Mouse (Mus musculus) macrophage (primary cell): Measurements from ENCODE around the gene Ascl4. TPM values are rescaled to one million over a fixed set of nuclear protein-coding genes. Genes with fewer than 3 reads are reported as not detected.
A peak's percentile ranks its signal among the peaks of the same experiment; 100 is the strongest.

Source experiments
- H3K27ac ChIP-seq: fragments of 350-480 bp; formaldehyde crosslinking; 2 replicates; pipeline ENCODE4 v1.9.0; 2021
- H3K36me3 ChIP-seq: fragments of 350-480 bp; formaldehyde crosslinking; 2 replicates; pipeline ENCODE4 v1.9.0; 2021; ENCODE audit errors: inconsistent target
- H3K4me3 ChIP-seq: fragments of 350-480 bp; formaldehyde crosslinking; 2 replicates; pipeline ENCODE4 v1.9.0; 2021; ENCODE audit errors: inconsistent target
- H3K79me2 ChIP-seq: fragments of 350-480 bp; formaldehyde crosslinking; 2 replicates; pipeline ENCODE4 v1.9.0; 2021; ENCODE audit errors: inconsistent target
- WGBS: methylation state at CpG from one replicate; pipeline ENCODE4 v1.1.7; 2026; ENCODE audit warnings: inconsistent platforms; ENCODE audit not compliant: missing documents; 5-methylcytosine and 5-hydroxymethylcytosine counted together
- polyA plus RNA-seq: library from polyadenylated mRNA; stranded (reverse); fragments of 250-400 nt; gene quantifications from 3 replicates; pipeline ENCODE4 v1.2.4, GENCODE M21; 2018; ENCODE audit warnings: inconsistent platforms

The Ascl4 gene
- polyA plus RNA-seq, 1 experiment from 2014 or later: not detected

- 0% methylated on average over 35 of the region's 38 CpGs for WGBS
- H3K36me3 ChIP-seq: peaks cover 13% of the 10 kb centered on the region; the same call in 1 of the 2 replicates
Measured at GRCm38 (mm10) chr10:85957464-85957950, 30.0 kb downstream of the Ascl4 start, which contains the start of gene Rtcb. Gene Rtcb (minus strand): TSS chr10:85957823.

GRCm38 (mm10) chr10:85962897-85963296, 35.4 kb downstream of the Ascl4 start:
- no peaks in the 10 kb centered on the region for H3K79me2 ChIP-seq
- no peaks in the 10 kb centered on the region for H3K36me3 ChIP-seq
- 94% methylated on average over 8 of the region's 9 CpGs for WGBS
- H3K4me3 ChIP-seq: no peak overlapping the region
- no peak overlapping the region for H3K27ac ChIP-seq

More at GRCm38 (mm10) chr10:85957464-85957950, 30.0 kb downstream of the Ascl4 start, which contains the start of gene Rtcb:
- Histone ChIP-seq H3K4me3 (peak within 1 kb of the TSS; percentile 82), H3K27ac (peak within 1 kb of the TSS; percentile 28), H3K79me2 (peaks cover 36% of the 10 kb centered on the region)

DNA sequence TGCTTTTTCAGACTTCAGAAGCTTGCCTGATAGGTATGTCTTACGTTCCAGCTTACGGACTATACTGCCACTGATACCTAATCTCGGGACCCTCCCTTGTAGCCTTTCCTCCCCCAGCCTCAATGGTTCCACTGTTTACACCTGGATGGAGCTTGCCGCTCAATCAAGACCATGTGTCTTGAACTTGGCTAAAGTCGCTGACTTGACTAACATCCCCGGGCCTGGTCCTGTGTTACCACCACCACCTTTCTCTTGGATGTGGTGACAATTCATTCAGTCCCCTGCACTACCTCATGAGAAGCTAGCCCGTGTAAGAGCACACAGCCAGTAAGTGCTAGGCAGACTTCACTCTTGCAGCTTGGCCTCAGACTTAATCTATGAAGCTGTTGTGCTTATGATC, 36.8 kb downstream of the Ascl4 start:
- no peaks in the 10 kb centered on the region for H3K36me3 ChIP-seq
- no peak overlapping the region for H3K4me3 ChIP-seq
- WGBS: 98% methylated on average over 7 of the region's 7 CpGs
- no peaks in the 10 kb centered on the region for H3K79me2 ChIP-seq
- no peak overlapping the region for H3K27ac ChIP-seq

DNA sequence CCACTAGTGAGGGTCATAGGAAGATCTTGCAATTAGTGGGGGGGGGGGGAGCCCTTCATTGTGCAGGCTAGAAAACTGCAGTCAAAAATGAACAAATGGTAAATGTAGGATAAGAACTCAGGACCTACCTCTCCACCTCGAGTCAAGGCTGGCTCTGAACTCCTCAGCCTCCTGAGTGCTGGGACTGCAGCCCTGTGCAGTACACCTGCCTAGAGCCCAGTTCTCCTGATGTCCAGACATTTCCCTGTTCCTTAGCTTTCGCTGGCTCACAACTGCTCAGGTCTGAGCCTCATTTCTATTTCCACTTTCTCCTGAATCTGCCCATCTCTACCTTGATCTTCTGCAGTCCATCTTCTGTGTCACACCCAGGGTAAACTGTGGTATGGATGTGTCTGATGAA, 39.0 kb downstream of the Ascl4 start:
- no peak overlapping the region for H3K27ac ChIP-seq
- no peak overlapping the region for H3K4me3 ChIP-seq
- no peaks in the 10 kb centered on the region for H3K36me3 ChIP-seq
- WGBS: 87% methylated on average over 2 of the region's 2 CpGs
- no peaks in the 10 kb centered on the region for H3K79me2 ChIP-seq

DNA sequence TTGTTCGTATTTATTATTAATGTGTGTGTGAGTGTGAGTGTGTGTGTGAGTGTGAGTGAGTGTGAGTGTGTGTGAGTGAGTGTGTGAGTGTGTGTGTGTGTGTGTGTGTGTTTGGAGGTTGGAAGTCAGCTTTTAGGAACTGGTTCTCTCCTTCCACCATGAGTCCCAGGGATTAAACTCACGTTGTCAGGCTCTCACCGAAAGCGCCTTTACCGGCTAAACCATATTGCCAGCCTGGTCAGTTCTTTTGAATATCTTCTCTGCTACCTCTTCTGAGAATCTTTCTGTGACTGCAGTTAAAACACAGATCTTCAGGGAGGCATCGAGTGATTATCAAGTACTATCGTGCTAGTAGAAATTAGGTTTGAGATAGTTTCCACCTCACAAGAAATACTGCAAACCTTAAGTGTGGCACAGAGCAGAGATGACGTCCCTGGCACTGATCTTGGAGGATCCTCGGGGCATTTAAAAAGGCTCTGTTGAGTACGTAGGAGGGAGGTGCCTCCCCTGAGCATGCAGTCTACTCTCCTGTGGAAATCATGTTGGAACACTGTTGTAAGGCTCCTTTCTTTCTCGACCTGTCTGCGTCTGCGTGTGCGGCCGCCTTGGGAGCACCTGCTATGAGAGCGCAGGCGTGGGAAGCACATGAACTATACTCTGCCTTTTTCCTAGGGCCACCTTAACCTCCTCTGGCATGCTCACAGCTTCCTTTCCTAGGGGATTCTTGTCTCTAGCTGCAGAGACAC, 40.1 kb downstream of the Ascl4 start:
- WGBS: 82% methylated on average over 16 of the region's 17 CpGs
- no peak overlapping the region for H3K4me3 ChIP-seq
- H3K36me3 ChIP-seq: no peaks in the 10 kb centered on the region
- no peaks in the 10 kb centered on the region for H3K79me2 ChIP-seq
- H3K27ac ChIP-seq: no peak overlapping the region

DNA sequence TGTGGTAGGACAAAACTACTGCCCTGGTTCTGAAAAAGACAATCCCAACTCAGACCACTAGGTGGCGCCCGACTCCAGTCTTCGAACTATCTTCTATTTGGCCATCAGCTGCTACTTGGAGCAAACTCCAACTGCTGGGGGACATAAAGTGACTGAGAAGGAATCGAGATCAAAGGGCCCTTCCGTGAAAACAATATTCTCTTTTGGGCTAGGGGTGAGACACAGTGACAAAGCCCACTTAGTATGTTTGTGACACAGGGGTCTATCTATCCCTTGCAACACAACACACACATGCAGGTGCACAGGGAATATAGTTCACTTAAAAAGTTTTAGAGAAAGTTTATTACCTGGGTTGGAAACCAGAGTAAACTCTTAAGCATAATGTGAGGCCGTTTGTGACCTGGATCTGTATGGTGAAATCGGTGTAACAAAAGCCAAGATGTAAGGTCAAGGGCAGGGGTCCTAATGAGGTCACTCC, 40.7 kb downstream of the Ascl4 start:
- H3K36me3 ChIP-seq: no peaks in the 10 kb centered on the region
- H3K27ac ChIP-seq: no peak overlapping the region
- no peaks in the 10 kb centered on the region for H3K79me2 ChIP-seq
- H3K4me3 ChIP-seq: no peak overlapping the region
- 14% methylated on average over 7 of the region's 7 CpGs for WGBS

GRCm38 (mm10) chr10:85968731-85969130, 41.2 kb downstream of the Ascl4 start:
- H3K79me2 ChIP-seq: no peaks in the 10 kb centered on the region
- H3K27ac ChIP-seq: no peak overlapping the region
- 80% methylated on average over 1 of the region's 2 CpGs for WGBS
- no peak overlapping the region for H3K4me3 ChIP-seq
- no peaks in the 10 kb centered on the region for H3K36me3 ChIP-seq

DNA sequence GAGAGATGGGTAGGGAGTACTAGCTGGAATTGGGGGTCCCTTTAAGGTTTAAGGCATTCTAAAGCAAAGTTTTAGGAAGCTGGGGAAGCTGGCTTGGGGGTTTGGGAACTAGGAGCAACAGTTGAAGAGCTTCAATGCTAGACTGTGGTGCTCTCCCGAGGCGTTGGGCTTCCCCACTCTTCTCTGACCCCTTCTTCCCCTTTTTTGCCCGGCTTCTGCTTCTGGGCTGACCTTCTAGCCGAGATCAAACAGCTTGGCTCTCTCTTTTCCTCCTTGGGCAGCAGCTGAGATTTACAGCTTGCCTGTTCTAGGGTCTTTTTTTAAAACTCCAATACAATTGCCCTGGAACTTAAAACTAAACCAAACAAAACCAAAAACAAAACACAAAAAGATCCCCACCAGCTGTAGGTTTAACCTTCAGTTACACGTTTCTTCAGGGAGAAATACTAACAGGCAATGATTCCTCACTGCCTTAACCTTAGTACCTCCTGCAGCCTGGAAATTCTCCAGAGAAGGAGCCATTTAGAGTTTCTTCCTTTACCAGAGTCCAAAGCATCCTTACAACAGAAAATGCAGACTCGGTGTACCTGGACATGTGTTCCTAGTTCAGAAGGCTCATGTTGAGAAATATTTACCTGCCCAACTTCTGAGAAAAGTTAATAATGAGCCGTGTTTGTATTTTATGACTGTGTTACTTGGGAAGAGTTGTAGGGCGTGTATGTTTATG, 42.6 kb downstream of the Ascl4 start:
- WGBS: 40% methylated on average over 8 of the region's 8 CpGs
- H3K79me2 ChIP-seq: no peaks in the 10 kb centered on the region
- H3K4me3 ChIP-seq: no peak overlapping the region
- no peak overlapping the region for H3K27ac ChIP-seq
- no peaks in the 10 kb centered on the region for H3K36me3 ChIP-seq

DNA sequence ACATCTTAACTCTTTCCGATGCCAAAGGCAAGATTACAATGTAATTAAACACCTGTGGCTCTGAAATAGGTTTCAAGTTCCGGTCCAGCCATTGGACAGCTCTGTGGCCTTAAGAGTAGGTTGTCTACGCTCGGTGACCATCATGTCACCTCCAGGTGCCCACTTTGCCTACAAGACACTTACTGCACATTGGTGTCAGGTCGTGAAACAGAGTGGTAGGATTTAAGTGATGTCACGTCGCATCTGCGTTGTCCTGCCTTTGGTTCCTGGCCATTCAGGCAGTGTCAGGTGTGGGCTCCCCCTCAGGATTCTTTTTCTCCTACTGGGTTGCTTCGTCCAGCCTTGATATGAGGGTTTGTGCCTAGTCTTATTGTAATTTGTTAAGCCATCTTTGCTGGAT, 44.3 kb downstream of the Ascl4 start:
- WGBS: 93% methylated on average over 8 of the region's 9 CpGs
- no peaks in the 10 kb centered on the region for H3K36me3 ChIP-seq
- H3K79me2 ChIP-seq: no peaks in the 10 kb centered on the region
- no peak overlapping the region for H3K27ac ChIP-seq
- H3K4me3 ChIP-seq: no peak overlapping the region

DNA sequence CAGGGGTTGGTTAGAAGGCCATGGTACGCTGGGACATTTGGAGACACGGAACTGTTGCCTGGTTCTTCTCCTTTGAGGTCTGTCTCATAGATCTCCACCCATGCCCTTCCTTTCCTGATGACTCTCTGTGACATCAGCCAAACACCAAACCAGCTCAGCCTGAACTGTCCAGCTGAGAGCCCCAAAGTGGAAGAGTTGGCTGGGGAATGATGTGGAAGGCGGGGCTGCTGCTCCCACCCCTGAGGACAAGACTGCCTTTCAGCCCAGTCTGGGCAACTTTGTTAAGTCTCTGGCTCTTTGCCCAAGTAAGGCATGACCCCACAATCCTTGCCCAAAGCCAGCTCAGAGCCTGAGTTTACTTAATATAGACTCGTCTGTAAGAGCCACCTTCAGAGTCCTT, 45.4 kb downstream of the Ascl4 start:
- Histone ChIP-seq H3K4me3 (no peak overlapping the region), H3K27ac (no peak overlapping the region), H3K36me3 (no peaks in the 10 kb centered on the region), H3K79me2 (no peaks in the 10 kb centered on the region)
- WGBS: 94% methylated on average over 4 of the region's 4 CpGs

DNA sequence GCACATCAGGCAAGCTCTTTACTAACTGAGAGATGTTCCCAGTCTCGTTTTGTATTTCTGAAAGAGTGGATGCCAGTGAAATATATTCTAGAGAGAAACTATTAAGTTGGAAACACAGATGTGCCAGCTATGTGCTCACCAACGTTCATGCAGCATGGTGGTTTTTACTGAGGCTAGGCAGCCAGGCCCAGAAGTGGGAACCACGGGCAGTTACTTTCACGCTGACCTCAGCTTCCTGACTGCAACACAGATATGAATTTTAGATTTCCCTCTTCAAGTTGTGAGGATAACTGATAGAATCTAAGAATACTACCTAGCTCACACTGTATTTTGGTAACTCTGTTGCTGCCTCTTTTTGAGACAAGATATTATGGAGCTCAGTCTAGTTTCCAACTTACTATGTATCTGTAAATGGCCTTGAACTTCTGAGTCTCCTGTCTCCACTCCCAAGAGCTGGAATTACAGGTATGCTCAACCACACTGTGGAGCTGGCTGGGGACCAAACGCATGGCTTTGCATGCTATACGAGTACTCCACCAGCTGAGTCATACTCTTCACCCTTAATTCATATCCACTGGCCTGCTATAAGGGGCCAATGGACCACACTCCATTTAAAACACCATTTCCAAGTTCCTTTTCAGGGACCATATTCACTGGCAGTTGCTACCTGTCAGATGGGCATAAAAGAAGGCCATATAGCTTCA, 62.1 kb downstream of the Ascl4 start:
- Histone ChIP-seq H3K36me3 (no peaks in the 10 kb centered on the region), H3K27ac (no peak overlapping the region), H3K79me2 (no peaks in the 10 kb centered on the region), H3K4me3 (no peak overlapping the region)
- 8% methylated on average over 6 of the region's 6 CpGs for WGBS

DNA sequence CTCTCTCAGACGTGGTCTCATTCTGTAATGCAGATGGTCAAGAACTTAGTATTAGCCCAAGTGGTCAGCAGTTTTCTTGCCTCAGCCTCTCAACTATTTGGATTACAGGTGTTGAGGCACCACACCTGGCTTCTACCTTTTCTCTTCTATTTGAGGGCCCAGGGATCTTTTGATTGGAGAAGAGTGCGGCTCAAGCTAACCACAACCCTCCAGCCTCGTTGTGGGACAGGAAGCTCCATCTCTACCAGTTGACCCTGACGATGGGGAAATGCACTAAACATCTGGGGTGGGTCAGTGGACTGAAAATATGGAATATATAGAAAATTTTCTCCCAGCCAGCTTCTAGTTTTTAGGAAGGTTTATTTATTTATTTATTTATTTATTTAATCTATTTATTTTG, 64.9 kb downstream of the Ascl4 start:
- Histone ChIP-seq H3K79me2 (no peaks in the 10 kb centered on the region), H3K4me3 (no peak overlapping the region), H3K27ac (no peak overlapping the region), H3K36me3 (no peaks in the 10 kb centered on the region)
- 23% methylated on average over 4 of the region's 4 CpGs for WGBS

- H3K79me2 ChIP-seq: no peaks in the 10 kb centered on the region
- no peaks in the 10 kb centered on the region for H3K36me3 ChIP-seq
- 93% methylated on average over 6 of the region's 9 CpGs for WGBS
- no peak overlapping the region for H3K4me3 ChIP-seq
- H3K27ac ChIP-seq: no peak overlapping the region
Measured at GRCm38 (mm10) chr10:85993836-85994235, 66.4 kb downstream of the Ascl4 start.

GRCm38 (mm10) chr10:85994543-85995104, 67.1 kb downstream of the Ascl4 start:
- no peaks in the 10 kb centered on the region for H3K79me2 ChIP-seq
- WGBS: 91% methylated on average over 5 of the region's 5 CpGs

More at GRCm38 (mm10) chr10:85994543-85995104, 67.1 kb downstream of the Ascl4 start:
- no peak overlapping the region for H3K4me3 ChIP-seq
- H3K36me3 ChIP-seq: no peaks in the 10 kb centered on the region
- no peak overlapping the region for H3K27ac ChIP-seq
